Mouse (Mus musculus) midbrain, postnatal 0 days (tissue): ENCODE measurements around the gene Ctrl. TPM values are rescaled to one million over a fixed set of nuclear protein-coding genes. Genes with fewer than 3 reads are reported as not detected.
A peak's percentile ranks its signal among the peaks of the same experiment; 100 is the strongest.

Experiments
- ATAC-seq: fragments of 200-750 bp; cut with Nextera tagmentation; 2 replicates; pipeline ENCODE4 v1.8.0; 2017; ENCODE audit warnings: moderate number of reproducible peaks, mild to moderate bottlenecking, moderate TSS enrichment, moderate library complexity; ENCODE audit not compliant: low FRiP score
- DNase-seq: peaks from one replicate; pipeline ENCODE4 v3.0.0-alpha.2; 2015; ENCODE audit warnings: low spot score
- H3K27ac ChIP-seq: fragments of 300-500 bp; sonication (generic); 2 replicates; pipeline ENCODE4 v1.5.1; 2014; ENCODE audit warnings: low read depth, mild to moderate bottlenecking, low read length, mixed read lengths
- H3K27me3 ChIP-seq: fragments of 300-500 bp; sonication (generic); 2 replicates; pipeline ENCODE4 v1.6.1; 2014; ENCODE audit warnings: low read length, control low read depth, mixed read lengths; ENCODE audit not compliant: insufficient read depth
- H3K36me3 ChIP-seq: fragments of 300-500 bp; sonication (generic); 2 replicates; pipeline ENCODE4 v1.6.1; 2014; ENCODE audit warnings: low read length, control low read depth, mixed read lengths; ENCODE audit not compliant: insufficient read depth
- H3K4me1 ChIP-seq: fragments of 300-500 bp; sonication (generic); 2 replicates; pipeline ENCODE4 v1.6.1; 2014; ENCODE audit warnings: mild to moderate bottlenecking, control low read depth, antibody characterized with exemption, low read length, mixed read lengths; ENCODE audit not compliant: insufficient read depth
- H3K4me2 ChIP-seq: fragments of 300-500 bp; sonication (generic); 2 replicates; pipeline ENCODE4 v1.6.1; 2014; ENCODE audit warnings: low read depth, mild to moderate bottlenecking, low read length, mixed read lengths; ENCODE audit not compliant: poor library complexity, severe bottlenecking
- H3K4me3 ChIP-seq: fragments of 300-500 bp; sonication (generic); 2 replicates; pipeline ENCODE4 v1.5.1; 2014; ENCODE audit warnings: low read depth, mild to moderate bottlenecking, low read length, moderate library complexity
- H3K9ac ChIP-seq: fragments of 300-500 bp; sonication (generic); replicated peaks from 2 replicates; pipeline ENCODE4 v1.6.1; 2014; ENCODE audit warnings: mild to moderate bottlenecking, low read length, moderate library complexity, mixed read lengths; ENCODE audit not compliant: poor library complexity, severe bottlenecking
- H3K9me3 ChIP-seq: fragments of 300-500 bp; sonication (generic); 2 replicates; pipeline ENCODE4 v1.6.1; 2016; ENCODE audit warnings: low read length, control low read depth
- CTCF ChIP-seq: IDR thresholded peaks from 2 replicates; pipeline ENCODE4 v1.5.1; 2016; ENCODE audit warnings: antibody characterized with exemption, mild to moderate bottlenecking
- WGBS: fragments of 180-500 bp; shearing (Covaris S2); extraction: QIAGEN DNeasy Blood & Tissue Kit; methylation state at CpG from one replicate; pipeline ENCODE4 v1.1.7; 2014; 5-methylcytosine and 5-hydroxymethylcytosine counted together
- polyA plus RNA-seq: library from polyadenylated mRNA; unstranded; fragments of >200 nt; fragmentation: Nextera tagmentation; extraction: Ambion mirVana; gene quantifications from 2 replicates; pipeline ENCODE4 v1.2.1, GENCODE M21; 2015
- total RNA-seq: library from RNA; depleted of rRNA; stranded (reverse); fragments of >200 nt; gene quantifications from 2 replicates; pipeline ENCODE4 v1.2.3, GENCODE M21; 2014

Gene Ctrl
- total and polyA plus RNA-seq, 2 experiments from 2014 or later = 3.2 to 3.6 TPM

- ATAC-seq (no peak), DNase-seq (no peak)
- Histone ChIP-seq H3K27me3 (peaks cover 25% of the 10 kb centered on the region), H3K27ac (no peak overlapping the region), H3K4me2 (no peak overlapping the region), H3K9me3 (no peaks in the 10 kb centered on the region), H3K9ac (no peak overlapping the region), H3K36me3 (no peaks in the 10 kb centered on the region), H3K4me3 (no peak overlapping the region), H3K4me1 (no peaks in the 10 kb centered on the region)
- 74% methylated on average over 1 of the region's 1 CpGs for WGBS
- no peak for TF ChIP-seq CTCF
These were observed 35.7 kb upstream of the Ctrl start for GRCm38 (mm10) chr8:105969367-105969766.

GRCm38 (mm10) chr8:105966692-105967311 lies 33.1 kb upstream of the Ctrl start:
- DNase-seq = no peak
- no peaks in the 10 kb centered on the region for H3K9me3 ChIP-seq
- H3K36me3 ChIP-seq = no peaks in the 10 kb centered on the region
- no peak for TF ChIP-seq CTCF
- H3K27me3 ChIP-seq = peaks cover 25% of the 10 kb centered on the region
- H3K4me1 ChIP-seq = no peaks in the 10 kb centered on the region
- H3K4me2 ChIP-seq = 0 out of 2 replicates have a peak overlapping the region, but pooled peaks have one; percentile 51
- no peak for ATAC-seq
- H3K9ac ChIP-seq = no peak overlapping the region
- no peak overlapping the region for H3K27ac ChIP-seq
- 9% methylated on average over 19 of the region's 19 CpGs for WGBS
- no peak overlapping the region for H3K4me3 ChIP-seq

- 0 out of 2 replicates have a peak within 1 kb of the TSS, but pooled peaks have one; percentile 18 for H3K27ac ChIP-seq
These were observed 32.3 kb upstream of the Ctrl start, which contains the start of gene Slc12a4 for GRCm38 (mm10) chr8:105965905-105966341. Slc12a4 (minus strand) TSS chr8:105966097.

GRCm38 (mm10) chr8:105965266-105965904 lies 31.7 kb upstream of the Ctrl start:
- Histone ChIP-seq H3K9ac (0 out of 2 replicates have a peak overlapping the region, but pooled peaks have one; percentile 29), H3K36me3 (no peaks in the 10 kb centered on the region), H3K9me3 (no peaks in the 10 kb centered on the region), H3K27ac (0 out of 2 replicates have a peak overlapping the region, but pooled peaks have one; percentile 18), H3K4me3 (peak overlapping the region; percentile 45), H3K4me1 (no peaks in the 10 kb centered on the region), H3K4me2 (peak overlapping the region; percentile 51), H3K27me3 (peaks cover 25% of the 10 kb centered on the region)
- no peak for TF ChIP-seq CTCF
- DNase-seq = no peak
- WGBS = 4% methylated on average over 30 of the region's 40 CpGs
- ATAC-seq = peak; percentile 60

More at GRCm38 (mm10) chr8:105965905-105966341, 32.3 kb upstream of the Ctrl start, which contains the start of gene Slc12a4:
- Histone ChIP-seq H3K9me3 (no peaks in the 10 kb centered on the region), H3K4me2 (peak within 1 kb of the TSS; percentile 51), H3K9ac (0 out of 2 replicates have a peak within 1 kb of the TSS, but pooled peaks have one; percentile 29), H3K4me1 (no peaks in the 10 kb centered on the region), H3K27me3 (peaks cover 25% of the 10 kb centered on the region), H3K4me3 (peak within 1 kb of the TSS; percentile 45), H3K36me3 (no peaks in the 10 kb centered on the region)
- no peak for TF ChIP-seq CTCF
- WGBS = 1% methylated on average over 40 of the region's 47 CpGs
- ATAC-seq (peak; percentile 73), DNase-seq (peak; percentile 63)

GRCm38 (mm10) chr8:105964506-105965265 lies 31.0 kb upstream of the Ctrl start:
- no peak for TF ChIP-seq CTCF
- no peak for DNase-seq
- no peak for ATAC-seq
- H3K4me3 ChIP-seq = peak overlapping the region; percentile 45
- H3K27me3 ChIP-seq = peaks cover 25% of the 10 kb centered on the region
- H3K4me1 ChIP-seq = no peaks in the 10 kb centered on the region
- no peak overlapping the region for H3K27ac ChIP-seq
- no peaks in the 10 kb centered on the region for H3K9me3 ChIP-seq
- H3K4me2 ChIP-seq = peak overlapping the region; percentile 51
- H3K9ac ChIP-seq = no peak overlapping the region
- WGBS = 70% methylated on average over 12 of the region's 12 CpGs
- H3K36me3 ChIP-seq = no peaks in the 10 kb centered on the region
